Mouse (Mus musculus) heart, embryonic 16.5 days (tissue): Measurements from ENCODE around the gene Slco2a1. TPM values are rescaled to one million over a fixed set of nuclear protein-coding genes. Genes with fewer than 3 reads are reported as not detected.
"Not testable (repeated sequence)": the region's sequence is repeated elsewhere in the genome, so short reads cannot be mapped to it uniquely, and the experiment has no call there.

Experiments used
- ATAC-seq: fragments of 200-750 bp; cut with Nextera tagmentation; replicated peaks from 2 replicates; pipeline ENCODE4 v1.8.0; 2017; ENCODE audit warnings: moderate number of reproducible peaks; ENCODE audit not compliant: insufficient read depth, low FRiP score; ENCODE audit errors: extremely low read depth
- H3K27ac ChIP-seq: fragments of 300-500 bp; sonication (generic); 2 replicates; pipeline ENCODE4 v1.5.1; 2014; ENCODE audit warnings: mild to moderate bottlenecking, low read length, control low read depth, moderate library complexity
- H3K27me3 ChIP-seq: fragments of 300-500 bp; sonication (generic); 2 replicates; pipeline ENCODE4 v1.6.1; 2014; ENCODE audit warnings: low read length, mixed read lengths; ENCODE audit not compliant: control insufficient read depth, insufficient read depth
- H3K36me3 ChIP-seq: fragments of 300-500 bp; sonication (generic); 2 replicates; pipeline ENCODE4 v1.6.1; 2014; ENCODE audit not compliant: control insufficient read depth, insufficient read depth
- H3K4me1 ChIP-seq: fragments of 300-500 bp; sonication (generic); 2 replicates; pipeline ENCODE4 v1.6.1; 2014; ENCODE audit warnings: low read length, mixed read lengths; ENCODE audit not compliant: control insufficient read depth, insufficient read depth
- H3K4me2 ChIP-seq: fragments of 300-500 bp; sonication (generic); 2 replicates; pipeline ENCODE4 v1.6.1; 2014; ENCODE audit warnings: low read depth, mild to moderate bottlenecking, control low read depth, low read length
- H3K4me3 ChIP-seq: fragments of 300-500 bp; sonication (generic); 2 replicates; pipeline ENCODE4 v1.5.1; 2014; ENCODE audit warnings: mild to moderate bottlenecking, control low read depth, low read length
- H3K9ac ChIP-seq: fragments of 300-500 bp; sonication (generic); 2 replicates; pipeline ENCODE4 v1.6.1; 2014; ENCODE audit warnings: low read length, control low read depth
- H3K9me3 ChIP-seq: fragments of 300-500 bp; sonication (generic); replicated peaks from 2 replicates; pipeline ENCODE4 v1.6.1; 2016; ENCODE audit warnings: low read length; ENCODE audit not compliant: control insufficient read depth
- WGBS: fragments of 180-500 bp; shearing (Covaris S2); extraction: QIAGEN DNeasy Blood & Tissue Kit; methylation state at CpG from one replicate; pipeline ENCODE4 v1.1.7; 2014; 5-methylcytosine and 5-hydroxymethylcytosine counted together
- polyA plus RNA-seq: library from polyadenylated mRNA; unstranded; fragments of >200 nt; fragmentation: Nextera tagmentation; extraction: Ambion mirVana; gene quantifications from 2 replicates; pipeline ENCODE4 v1.2.1, GENCODE M21; 2015

Slco2a1 gene
- polyA plus RNA-seq, 1 experiment from 2014 or later, result 7.9 TPM

DNA sequence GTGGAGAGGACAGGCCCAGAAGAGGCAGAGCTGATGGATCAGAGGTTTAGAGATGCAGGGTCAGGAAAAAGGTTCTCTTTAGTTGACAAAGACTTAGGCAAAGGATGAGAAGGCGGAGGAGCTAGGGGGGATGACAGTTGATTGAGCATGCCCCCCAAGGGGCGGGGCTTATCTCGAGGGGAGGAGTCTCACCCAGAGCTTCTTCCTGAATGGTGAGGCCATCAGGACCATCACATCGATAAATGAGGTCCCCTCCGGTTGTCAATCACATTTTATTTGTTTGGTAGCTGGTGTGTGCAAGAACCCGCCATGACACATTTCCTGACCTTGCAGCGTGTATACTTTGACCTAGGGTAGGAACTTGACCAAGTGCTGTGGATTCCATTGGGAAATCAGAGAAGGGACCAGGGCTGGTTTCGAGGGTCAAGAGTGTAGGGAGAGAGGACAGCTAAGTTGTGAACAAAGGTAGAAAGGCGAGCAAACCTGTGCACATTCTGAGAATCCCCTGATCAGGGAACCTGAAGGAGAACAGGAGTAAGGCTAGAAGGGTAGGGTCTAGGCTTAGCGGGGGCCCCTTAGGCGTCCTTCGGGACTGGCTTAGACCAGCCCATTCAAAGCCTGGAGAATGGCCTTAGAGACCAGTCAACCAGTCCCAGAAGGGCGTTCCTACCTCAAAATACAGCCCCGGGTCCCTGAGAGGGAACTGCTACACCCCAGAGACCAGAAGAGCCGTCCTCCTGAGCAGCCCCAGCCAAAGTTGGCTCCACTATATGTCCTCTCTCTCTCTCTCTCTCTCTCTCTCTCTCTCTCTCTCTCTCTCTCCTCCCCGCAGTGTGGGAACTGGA lies 102.7 kb downstream of the Slco2a1 start:
- 72% methylated on average over 16 of the region's 16 CpGs for WGBS
- no peak for ATAC-seq

DNA sequence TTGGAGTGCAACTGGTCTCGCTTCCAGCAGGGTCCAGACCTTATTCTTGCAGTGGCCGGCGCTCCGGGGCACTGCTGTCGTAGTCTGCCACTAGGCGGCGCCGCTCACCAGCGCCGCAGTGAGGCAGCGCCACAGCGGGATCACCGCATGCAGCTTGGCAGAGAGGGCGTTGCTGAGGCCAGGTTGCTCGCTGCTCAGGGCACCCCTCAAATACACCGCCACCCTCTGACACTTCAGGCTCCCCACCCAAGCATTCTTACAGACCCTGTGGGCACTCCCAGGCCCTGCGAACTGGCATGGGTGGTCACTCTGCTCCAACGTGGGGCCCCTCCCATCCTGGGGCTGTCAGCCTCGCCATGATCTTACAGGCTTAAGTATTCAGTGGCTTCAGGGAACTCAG lies 103.7 kb downstream of the Slco2a1 start:
- ATAC-seq, result peak; percentile 88
- under 1% methylated on average over 19 of the region's 19 CpGs for WGBS
- Histone ChIP-seq H3K9ac (peak overlapping the region; percentile 59), H3K4me3 (peak overlapping the region; percentile 52), H3K9me3 (no peaks in the 10 kb centered on the region), H3K27ac (no peak overlapping the region), H3K36me3 (no peaks in the 10 kb centered on the region), H3K4me1 (peaks cover 5% of the 10 kb centered on the region), H3K27me3 (no peaks in the 10 kb centered on the region), H3K4me2 (peak overlapping the region; percentile 67)

More for the DNA sequence above, 102.7 kb downstream of the Slco2a1 start:
- H3K27ac ChIP-seq, result no peak overlapping the region
- no peaks in the 10 kb centered on the region for H3K36me3 ChIP-seq
- H3K27me3 ChIP-seq, result no peaks in the 10 kb centered on the region
- no peak overlapping the region for H3K4me2 ChIP-seq
- peaks cover 5% of the 10 kb centered on the region for H3K4me1 ChIP-seq
- no peak overlapping the region for H3K9ac ChIP-seq
- H3K9me3 ChIP-seq, result no peaks in the 10 kb centered on the region
- H3K4me3 ChIP-seq, result no peak overlapping the region

DNA sequence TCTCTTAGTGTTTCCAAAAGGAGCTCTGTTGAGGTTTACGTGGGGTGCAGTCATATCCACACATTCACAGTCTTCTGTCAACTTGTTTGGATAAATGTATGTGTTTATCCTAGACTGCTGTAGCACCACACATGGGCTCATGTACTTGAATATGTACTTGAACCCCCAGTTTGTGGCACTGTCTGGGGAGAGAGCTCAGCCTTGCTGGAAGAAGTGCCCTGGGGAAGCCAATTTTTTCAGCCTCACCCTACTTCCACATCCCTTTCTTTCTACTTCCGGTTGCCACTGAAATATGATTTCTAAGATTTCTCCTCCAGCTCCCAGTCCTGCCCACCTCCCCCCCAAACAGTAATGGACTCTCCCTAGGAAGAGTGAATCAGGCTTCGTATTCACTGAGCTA lies 105.2 kb downstream of the Slco2a1 start:
- Histone ChIP-seq H3K9me3 (no peaks in the 10 kb centered on the region), H3K27me3 (no peaks in the 10 kb centered on the region), H3K4me2 (no peak overlapping the region), H3K4me3 (no peak overlapping the region), H3K27ac (no peak overlapping the region), H3K36me3 (no peaks in the 10 kb centered on the region), H3K9ac (no peak overlapping the region), H3K4me1 (peaks cover 5% of the 10 kb centered on the region)
- ATAC-seq, result no peak
- whole genome bisulfite sequencing, result 70% methylated on average over 3 of the region's 3 CpGs

DNA sequence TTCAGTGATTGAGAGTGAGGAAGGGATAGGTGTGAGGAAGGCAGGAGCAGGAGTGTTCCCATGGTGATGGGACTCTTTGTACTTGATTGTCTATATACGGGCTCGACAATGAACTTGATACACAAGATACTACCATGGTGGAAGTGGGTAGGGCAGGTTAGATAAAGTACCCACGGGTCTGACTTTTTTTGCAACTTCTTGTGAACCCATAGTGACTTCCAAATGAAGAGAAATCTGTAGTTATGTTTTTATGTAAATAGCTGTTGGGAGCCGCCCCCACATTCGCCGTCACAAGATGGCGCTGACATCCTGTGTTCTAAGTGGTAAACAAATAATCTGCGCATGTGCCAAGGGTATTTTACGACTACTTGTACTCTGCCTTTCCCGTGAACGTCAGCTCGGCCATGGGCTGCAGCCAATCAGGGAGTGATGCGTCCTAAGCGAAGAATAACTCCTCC lies 119.9 kb downstream of the Slco2a1 start:
- 0 out of 2 replicates have a peak overlapping the region, but pooled peaks have one; percentile 32 for H3K27ac ChIP-seq
- H3K9me3 ChIP-seq, ATAC-seq, H3K36me3 ChIP-seq: not testable (repeated sequence)
- 21% methylated on average over 7 of the region's 14 CpGs for WGBS
- H3K27me3 ChIP-seq, result peaks cover 27% of the 10 kb centered on the region
- H3K4me2 ChIP-seq, result peak overlapping the region; percentile 62
- H3K4me1 ChIP-seq, result peaks cover 16% of the 10 kb centered on the region
- H3K9ac ChIP-seq, result peak overlapping the region; percentile 39; the same call in 1 of the 2 replicates
- peak overlapping the region; percentile 50 for H3K4me3 ChIP-seq

DNA sequence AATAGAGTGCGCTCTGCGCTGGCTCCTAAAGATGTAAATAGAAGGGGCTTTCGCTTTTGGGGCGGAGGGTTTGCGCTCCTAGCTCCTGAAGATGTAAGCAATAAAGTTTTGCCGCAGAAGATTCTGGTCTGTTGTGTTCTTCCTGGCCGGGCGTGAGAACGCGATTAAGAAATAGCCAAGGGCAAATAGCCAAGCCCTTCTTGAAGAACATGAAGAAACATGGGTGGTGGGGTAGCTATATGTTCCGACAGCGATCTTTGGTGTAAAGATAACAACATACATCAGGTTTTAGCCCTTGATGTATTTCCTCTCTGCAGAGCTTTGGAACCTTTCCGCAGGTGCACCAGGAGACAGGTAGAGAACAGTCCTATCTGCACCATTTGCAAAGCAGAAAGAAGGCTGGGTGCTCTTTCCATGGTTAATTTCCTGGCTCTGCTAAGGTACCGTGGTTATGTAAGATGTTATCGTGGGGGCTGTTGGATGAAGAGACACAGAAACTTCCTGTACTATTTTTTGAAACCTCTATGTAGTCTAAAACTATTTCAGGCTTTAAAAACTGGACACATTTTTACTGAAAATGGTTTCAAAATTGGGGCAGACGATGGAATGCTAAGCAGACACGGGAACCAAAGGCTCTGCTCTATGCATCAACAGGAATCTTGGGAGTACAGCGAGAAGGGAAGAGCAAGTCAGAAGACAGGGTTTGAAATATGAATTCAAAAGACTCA lies 120.6 kb downstream of the Slco2a1 start:
- Histone ChIP-seq H3K4me1 (peaks cover 16% of the 10 kb centered on the region), H3K9me3 (no peaks in the 10 kb centered on the region), H3K27ac (peak overlapping the region; percentile 43), H3K9ac (peak overlapping the region; percentile 72), H3K4me3 (peak overlapping the region; percentile 61), H3K4me2 (peak overlapping the region; percentile 88), H3K36me3 (no peaks in the 10 kb centered on the region), H3K27me3 (peaks cover 34% of the 10 kb centered on the region)
- WGBS, result 28% methylated on average over 18 of the region's 18 CpGs
- no peak for ATAC-seq

DNA sequence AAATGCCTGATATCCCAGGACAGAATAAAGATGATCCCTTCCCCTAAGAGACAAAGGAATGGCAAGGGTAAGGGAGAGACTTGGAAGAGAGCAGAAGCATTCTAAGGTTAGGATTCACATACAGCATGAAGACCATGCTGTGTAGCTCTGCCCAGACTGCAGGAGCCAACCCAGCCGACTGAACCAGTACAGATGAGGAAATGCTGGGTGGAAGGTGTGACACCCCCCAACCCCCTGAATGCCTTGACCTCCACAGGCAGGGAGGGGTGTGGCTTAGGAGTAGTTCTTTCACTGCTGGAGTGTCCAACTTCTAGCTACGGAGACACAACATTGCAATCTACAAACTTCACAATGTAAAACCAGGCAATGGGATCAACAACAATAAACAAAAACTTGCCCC lies 121.4 kb downstream of the Slco2a1 start:
- H3K4me2 ChIP-seq, result no peak overlapping the region
- no peaks in the 10 kb centered on the region for H3K36me3 ChIP-seq
- peaks cover 38% of the 10 kb centered on the region for H3K27me3 ChIP-seq
- no peaks in the 10 kb centered on the region for H3K9me3 ChIP-seq
- WGBS, result 51% methylated on average over 2 of the region's 2 CpGs
- H3K27ac ChIP-seq, result no peak overlapping the region
- no peak overlapping the region for H3K9ac ChIP-seq
- peaks cover 16% of the 10 kb centered on the region for H3K4me1 ChIP-seq
- ATAC-seq, result no peak
- H3K4me3 ChIP-seq, result no peak overlapping the region

DNA sequence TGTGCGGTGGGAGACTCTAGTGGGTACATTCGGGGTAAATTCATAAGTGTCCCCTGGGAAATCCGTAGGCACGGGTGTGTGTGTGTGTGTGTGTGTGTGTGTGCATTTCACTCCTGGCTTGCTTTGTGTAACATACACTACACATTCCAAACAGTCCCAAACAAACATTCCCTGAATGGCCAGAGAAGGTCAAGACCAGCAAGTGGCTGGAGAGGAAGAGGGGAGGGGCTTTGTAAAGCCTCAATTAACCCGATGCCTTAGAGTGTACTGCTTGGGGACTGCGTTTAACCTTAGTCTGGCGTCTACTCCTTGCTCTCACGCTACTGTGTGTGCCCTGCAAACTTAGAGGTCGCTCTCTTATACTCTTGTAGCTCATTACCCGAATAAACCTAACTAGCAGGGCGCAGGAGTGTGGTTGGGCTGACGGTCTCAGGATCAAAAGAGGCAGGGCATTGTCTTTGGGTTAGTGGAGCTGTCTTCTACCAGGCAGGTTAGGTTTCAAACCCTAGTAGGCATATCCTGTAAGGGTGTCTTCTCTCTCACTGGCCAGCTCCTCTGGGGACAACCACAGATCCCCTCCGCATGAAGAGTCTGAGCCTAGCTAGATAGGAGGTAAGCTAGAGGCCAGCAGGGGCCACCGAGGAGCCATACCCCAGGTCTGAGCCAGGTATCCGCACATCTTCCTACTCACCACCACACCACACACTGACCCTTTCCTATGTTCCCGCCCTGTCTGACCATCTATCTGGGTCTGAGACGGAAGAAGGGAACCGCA lies 122.4 kb downstream of the Slco2a1 start:
- Histone ChIP-seq H3K9ac (peak overlapping the region; percentile 76), H3K4me3 (peak overlapping the region; percentile 72), H3K27me3 (peaks cover 43% of the 10 kb centered on the region), H3K27ac (no peak overlapping the region), H3K36me3 (no peaks in the 10 kb centered on the region), H3K4me2 (peak overlapping the region; percentile 92), H3K9me3 (no peaks in the 10 kb centered on the region), H3K4me1 (peaks cover 16% of the 10 kb centered on the region)
- WGBS, result 18% methylated on average over 18 of the region's 18 CpGs
- no peak for ATAC-seq

DNA sequence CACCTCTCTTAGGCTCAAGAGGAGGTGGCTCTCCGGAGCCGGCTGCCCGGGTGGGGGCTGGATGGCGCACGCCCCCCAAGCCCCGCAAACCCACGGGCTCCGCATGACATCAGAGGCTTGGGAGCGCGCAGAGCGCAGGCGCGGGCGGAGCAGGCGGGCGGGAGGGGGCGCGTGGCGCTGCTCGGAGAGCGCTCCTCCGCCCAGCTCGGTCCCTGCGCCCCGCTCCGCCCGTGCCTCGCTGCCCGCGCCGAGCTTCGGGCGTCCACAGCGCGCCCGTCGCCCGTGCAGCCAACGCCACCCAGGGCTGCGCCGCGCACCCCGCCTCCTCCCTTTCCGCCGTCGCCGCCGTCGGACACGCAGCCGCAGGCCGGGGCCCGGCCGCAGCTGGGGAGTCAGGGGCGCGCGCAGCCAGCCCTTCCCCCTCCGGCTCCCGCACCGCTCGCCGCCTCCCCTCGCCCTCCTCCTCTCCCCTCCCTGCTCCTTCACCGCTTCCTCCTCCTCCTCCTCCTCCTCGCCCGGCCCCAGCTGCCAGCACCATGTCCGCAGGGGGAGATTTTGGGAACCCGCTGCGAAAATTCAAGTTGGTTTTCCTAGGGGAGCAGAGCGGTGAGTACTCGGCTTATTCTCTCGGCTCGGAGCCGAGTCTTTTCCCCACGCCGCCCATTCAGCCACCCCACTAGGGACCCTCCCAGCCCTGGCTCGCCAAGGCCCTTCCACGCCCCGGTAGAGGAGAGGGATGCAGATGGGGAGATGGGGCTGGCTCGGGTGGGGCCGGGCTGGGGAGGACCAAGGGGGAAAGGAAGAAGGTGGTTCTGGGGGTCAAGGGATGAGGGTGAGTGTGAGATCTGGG lies 123.3 kb downstream of the Slco2a1 start, which contains the start of gene Rab6b:
Rab6b (plus strand) TSS at position 167 of the 850 bp plus-strand sequence.
- H3K27me3 ChIP-seq, result peaks cover 43% of the 10 kb centered on the region
- peak within 1 kb of the TSS; percentile 76 for H3K9ac ChIP-seq
- peak within 1 kb of the TSS; percentile 92 for H3K4me2 ChIP-seq
- ATAC-seq, result peak; percentile 59
- peak within 1 kb of the TSS; percentile 72 for H3K4me3 ChIP-seq
- H3K4me1 ChIP-seq, result peaks cover 16% of the 10 kb centered on the region
- no peak within 1 kb of the TSS for H3K27ac ChIP-seq
- no peaks in the 10 kb centered on the region for H3K9me3 ChIP-seq
- H3K36me3 ChIP-seq, result no peaks in the 10 kb centered on the region
- under 1% methylated on average over 74 of the region's 81 CpGs for WGBS
